Mouse (Mus musculus) right cerebral cortex, postnatal 25 days (tissue): ENCODE data around the gene Lhfp.

ENCODE experiments used
- DNase-seq: peaks from one replicate; pipeline ENCODE4 v3.0.0; 2022

Gene Lhfp

GRCm38 (mm10) chr3:53041411-53042239 is at the start of gene Lhfp:
Gene Lhfp, plus strand, starts transcription at chr3:53041528.
- DNase-seq: peak; percentile 77

GRCm38 (mm10) chr3:52993296-52993695 is 48.0 kb upstream of the Lhfp start:
- no peak for DNase-seq

- no peak for DNase-seq
Measured at GRCm38 (mm10) chr3:52994666-52995065, 46.7 kb upstream of the Lhfp start.

GRCm38 (mm10) chr3:52996635-52997034 is 44.7 kb upstream of the Lhfp start:
- DNase-seq: no peak

- no peak for DNase-seq
Measured at GRCm38 (mm10) chr3:52997381-52997780, 43.9 kb upstream of the Lhfp start.

- no peak for DNase-seq
Measured at GRCm38 (mm10) chr3:52999016-52999744, 42.1 kb upstream of the Lhfp start.

GRCm38 (mm10) chr3:52999996-53000395 is 41.3 kb upstream of the Lhfp start:
- no peak for DNase-seq

GRCm38 (mm10) chr3:53002076-53002475 is 39.3 kb upstream of the Lhfp start:
- no peak for DNase-seq

- DNase-seq: no peak
Measured at GRCm38 (mm10) chr3:53004406-53005114, 36.8 kb upstream of the Lhfp start.

GRCm38 (mm10) chr3:53007411-53007810 is 33.9 kb upstream of the Lhfp start:
- DNase-seq: no peak

GRCm38 (mm10) chr3:53016436-53017340 is 24.6 kb upstream of the Lhfp start, which contains the start of gene Cog6:
Gene Cog6, minus strand, starts transcription at chr3:53017237.
- peak; percentile 84 for DNase-seq

GRCm38 (mm10) chr3:53027333-53027732 is 14.0 kb upstream of the Lhfp start:
- DNase-seq: no peak

- peak; percentile 39 for DNase-seq
Measured at GRCm38 (mm10) chr3:53029046-53029445, 12.3 kb upstream of the Lhfp start.

- no peak for DNase-seq
Measured at GRCm38 (mm10) chr3:53031586-53031985, 9.7 kb upstream of the Lhfp start.

GRCm38 (mm10) chr3:53032432-53032831 is 8.9 kb upstream of the Lhfp start:
- no peak for DNase-seq

- DNase-seq: no peak
Measured at GRCm38 (mm10) chr3:53033448-53033847, 7.9 kb upstream of the Lhfp start.

- DNase-seq: no peak
Measured at GRCm38 (mm10) chr3:53036076-53036475, 5.3 kb upstream of the Lhfp start.

- DNase-seq: no peak
Measured at GRCm38 (mm10) chr3:53036941-53037340, 4.4 kb upstream of the Lhfp start.

- peak; percentile 21 for DNase-seq
Measured at GRCm38 (mm10) chr3:53038913-53039312, 2.4 kb upstream of the Lhfp start.

GRCm38 (mm10) chr3:53039746-53040145 is 1.6 kb upstream of the Lhfp start:
- no peak for DNase-seq

GRCm38 (mm10) chr3:53040593-53041410 is 526 bp upstream of the Lhfp start:
- DNase-seq: no peak

- DNase-seq: no peak
Measured at GRCm38 (mm10) chr3:53042240-53042567, 876 bp downstream of the Lhfp start.
